Mouse (Mus musculus): ENCODE data around the gene Cyp2d34. TPM values are rescaled to one million over a fixed set of nuclear protein-coding genes. Genes with fewer than 3 reads are reported as not detected.

Cyp2d34 gene
- not detected in 2 replicates for polyA plus RNA-seq (2016; fragmentation: Nextera tagmentation; extraction: Ambion mirVana)

DNA sequence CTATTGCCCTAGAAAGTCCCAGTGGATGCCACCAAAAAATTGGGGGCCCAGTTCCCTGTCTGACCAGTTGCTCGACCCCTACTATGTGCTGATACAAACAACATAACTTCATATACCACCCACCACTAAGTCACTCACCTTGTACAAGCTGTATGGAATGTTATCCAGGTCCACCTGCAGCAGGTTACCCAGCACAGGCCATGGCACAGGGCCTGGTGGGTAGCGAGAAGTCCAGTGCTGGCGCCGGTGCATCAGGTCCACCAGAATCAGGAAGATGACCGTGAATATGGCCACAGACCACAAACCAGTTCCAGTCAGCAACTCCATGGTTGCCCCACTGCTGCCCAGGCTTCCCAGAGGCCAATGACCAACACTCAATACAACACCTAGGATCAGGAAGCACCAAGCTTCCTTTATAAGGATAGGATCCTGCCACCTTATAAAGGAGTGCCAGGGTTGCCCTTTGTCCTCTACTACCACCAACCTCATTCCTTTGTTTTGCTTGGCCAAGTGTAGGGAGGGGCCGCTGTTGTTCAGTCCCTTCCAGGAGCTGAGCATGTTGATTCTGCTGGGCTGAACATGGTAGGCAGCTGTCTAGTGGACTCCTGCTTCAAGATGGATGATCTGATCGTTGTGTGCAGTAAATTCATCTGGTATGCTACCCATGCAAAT is at the start of gene Cyp2d34:
Gene Cyp2d34, minus strand, starts transcription at position 416 of the 672 bp plus-strand sequence.
- H3K27me3 ChIP-seq: no peaks in the 10 kb centered on the region
- no peaks in the 10 kb centered on the region for H3K9me3 ChIP-seq (replicated peaks)
- no peak within 1 kb of the TSS for H3K9ac ChIP-seq
- no peak for ATAC-seq (ENCODE audit: low FRiP score)
- H3K4me2 ChIP-seq (replicated peaks): no peak within 1 kb of the TSS
- H3K36me3 ChIP-seq: no peaks in the 10 kb centered on the region
- H3K4me3 ChIP-seq: no peak within 1 kb of the TSS
- no peaks in the 10 kb centered on the region for H3K4me1 ChIP-seq
- 91% methylated on average over 7 of the region's 7 CpGs for WGBS
- H3K27ac ChIP-seq: no peak within 1 kb of the TSS

DNA sequence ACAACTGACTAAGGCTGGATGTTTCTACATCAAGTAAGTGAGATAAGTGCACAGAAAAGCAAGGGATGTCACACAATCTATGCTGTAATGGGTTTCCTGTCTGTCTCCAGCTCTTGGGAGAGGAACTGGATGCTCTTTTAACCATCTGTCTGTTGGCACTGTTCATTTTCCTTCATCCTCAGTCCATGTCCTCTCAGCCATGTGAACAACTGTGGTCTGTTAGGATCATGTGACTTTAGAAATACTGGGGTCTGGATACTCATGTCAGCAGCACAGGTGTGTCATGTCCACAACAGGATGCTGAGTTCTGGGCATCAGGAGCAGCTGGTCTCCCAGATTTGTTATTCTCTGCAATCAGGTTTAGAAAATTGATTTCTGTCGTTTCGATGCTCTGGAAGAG is 35.6 kb upstream of the Cyp2d34 start:
- H3K27me3 ChIP-seq: no peaks in the 10 kb centered on the region
- H3K36me3 ChIP-seq: no peaks in the 10 kb centered on the region
- H3K4me1 ChIP-seq: no peaks in the 10 kb centered on the region
- H3K9me3 ChIP-seq (replicated peaks): no peaks in the 10 kb centered on the region
- no peak overlapping the region for H3K4me2 ChIP-seq (replicated peaks)
- ATAC-seq (ENCODE audit: low FRiP score): no peak
- 79% methylated on average over 2 of the region's 2 CpGs for WGBS
- no peak overlapping the region for H3K27ac ChIP-seq
- H3K4me3 ChIP-seq: no peak overlapping the region
- no peak overlapping the region for H3K9ac ChIP-seq

DNA sequence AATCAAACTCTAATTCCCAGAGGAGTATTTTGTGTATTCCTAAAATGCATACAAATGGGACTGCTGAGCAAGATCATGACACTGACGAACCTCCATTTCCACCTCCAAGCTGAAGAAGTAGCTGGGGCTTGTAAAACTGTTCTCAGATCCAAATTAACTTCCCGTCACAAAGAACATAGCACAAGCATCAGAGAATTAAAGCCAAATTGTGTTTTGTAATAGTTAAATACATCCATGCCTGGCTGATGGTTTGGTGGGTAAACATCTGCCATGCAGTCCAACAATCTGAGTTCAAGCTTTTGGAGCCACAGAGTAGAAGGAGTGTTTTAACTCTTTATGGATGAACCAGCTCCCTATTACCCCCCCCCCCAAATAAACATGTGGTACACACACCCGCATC is 23.6 kb upstream of the Cyp2d34 start:
- H3K36me3 ChIP-seq: no peaks in the 10 kb centered on the region
- WGBS: 83% methylated on average over 3 of the region's 3 CpGs
- H3K27ac ChIP-seq: no peak overlapping the region
- H3K9ac ChIP-seq: no peak overlapping the region
- no peak overlapping the region for H3K4me3 ChIP-seq
- no peaks in the 10 kb centered on the region for H3K9me3 ChIP-seq (replicated peaks)
- no peaks in the 10 kb centered on the region for H3K27me3 ChIP-seq
- ATAC-seq (ENCODE audit: low FRiP score): no peak
- no peaks in the 10 kb centered on the region for H3K4me1 ChIP-seq
- no peak overlapping the region for H3K4me2 ChIP-seq (replicated peaks)

DNA sequence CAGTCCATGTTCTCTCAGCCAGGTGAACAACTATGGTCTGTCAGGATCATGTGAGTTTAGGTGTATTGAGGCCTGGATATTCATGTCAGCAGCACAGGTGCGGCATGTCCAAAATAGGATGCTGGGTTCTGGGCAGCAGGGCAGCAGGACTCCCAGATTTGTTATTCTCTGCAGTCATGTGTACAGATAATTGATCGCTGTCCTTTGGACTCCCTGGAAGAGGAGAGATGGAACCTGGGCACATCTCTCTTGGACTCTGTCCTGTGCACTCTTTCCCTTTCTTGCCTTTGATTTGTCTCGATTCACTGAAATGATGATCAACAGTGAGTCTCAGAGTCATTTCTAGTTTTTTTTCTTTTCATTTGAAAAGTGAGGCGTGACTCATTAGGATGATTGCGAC is 23.0 kb upstream of the Cyp2d34 start:
- no peaks in the 10 kb centered on the region for H3K4me1 ChIP-seq
- 93% methylated on average over 5 of the region's 5 CpGs for WGBS
- H3K4me3 ChIP-seq: no peak overlapping the region
- H3K9ac ChIP-seq: no peak overlapping the region
- H3K9me3 ChIP-seq (replicated peaks): no peaks in the 10 kb centered on the region
- H3K27ac ChIP-seq: no peak overlapping the region
- no peak overlapping the region for H3K4me2 ChIP-seq (replicated peaks)
- no peaks in the 10 kb centered on the region for H3K27me3 ChIP-seq
- H3K36me3 ChIP-seq: no peaks in the 10 kb centered on the region
- ATAC-seq (ENCODE audit: low FRiP score): no peak

DNA sequence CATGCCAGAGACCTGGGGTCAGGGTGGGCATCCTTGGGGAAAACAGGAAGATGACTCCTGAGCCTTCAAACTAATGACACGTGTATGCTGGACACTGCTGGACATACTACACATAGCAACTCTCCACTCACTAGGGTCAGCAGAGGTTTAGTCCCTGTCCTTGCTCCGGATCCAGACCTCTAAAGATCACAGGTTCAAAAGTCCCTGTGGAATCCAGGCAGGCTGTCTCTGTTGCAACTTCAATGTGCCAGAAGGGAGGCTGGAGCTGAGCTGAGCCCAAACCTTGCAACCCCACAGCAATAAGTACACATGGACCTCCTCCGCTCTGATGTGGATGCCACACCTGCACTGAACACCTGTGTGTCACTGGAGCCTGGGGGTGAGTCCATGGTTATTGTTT is 22.0 kb upstream of the Cyp2d34 start:
- no peak overlapping the region for H3K4me3 ChIP-seq
- no peak for ATAC-seq (ENCODE audit: low FRiP score)
- no peaks in the 10 kb centered on the region for H3K27me3 ChIP-seq
- H3K4me1 ChIP-seq: no peaks in the 10 kb centered on the region
- no peak overlapping the region for H3K4me2 ChIP-seq (replicated peaks)
- no peaks in the 10 kb centered on the region for H3K36me3 ChIP-seq
- 90% methylated on average over 3 of the region's 3 CpGs for WGBS
- no peak overlapping the region for H3K9ac ChIP-seq
- H3K27ac ChIP-seq: no peak overlapping the region
- no peaks in the 10 kb centered on the region for H3K9me3 ChIP-seq (replicated peaks)

DNA sequence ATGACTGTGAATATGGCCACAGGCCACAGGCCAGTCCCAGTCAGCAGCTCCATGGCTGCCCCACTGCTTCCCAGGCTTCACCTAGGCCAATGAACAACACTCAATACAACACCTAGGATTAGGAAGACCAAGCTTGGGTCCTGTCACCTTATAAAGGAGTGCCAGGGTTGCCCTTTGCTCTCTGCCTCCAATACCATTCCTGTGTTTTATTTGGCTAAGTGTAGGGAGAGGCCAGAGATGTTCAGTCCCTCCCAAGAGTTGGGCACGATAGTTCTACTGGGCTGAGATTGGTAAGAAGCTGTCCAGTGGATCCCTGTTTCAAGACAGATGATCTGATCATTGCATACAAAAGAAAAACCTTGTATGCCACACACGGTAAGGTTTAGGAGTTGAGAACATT is 21.2 kb upstream of the Cyp2d34 start:
- Histone ChIP-seq H3K4me1 (no peaks in the 10 kb centered on the region), H3K27me3 (no peaks in the 10 kb centered on the region), H3K27ac (no peak overlapping the region), H3K36me3 (no peaks in the 10 kb centered on the region), H3K4me2 (replicated peaks) (no peak overlapping the region), H3K9ac (no peak overlapping the region), H3K4me3 (no peak overlapping the region), H3K9me3 (replicated peaks) (no peaks in the 10 kb centered on the region)
- 89% methylated on average over 2 of the region's 2 CpGs for WGBS
- ATAC-seq (ENCODE audit: low FRiP score): no peak

DNA sequence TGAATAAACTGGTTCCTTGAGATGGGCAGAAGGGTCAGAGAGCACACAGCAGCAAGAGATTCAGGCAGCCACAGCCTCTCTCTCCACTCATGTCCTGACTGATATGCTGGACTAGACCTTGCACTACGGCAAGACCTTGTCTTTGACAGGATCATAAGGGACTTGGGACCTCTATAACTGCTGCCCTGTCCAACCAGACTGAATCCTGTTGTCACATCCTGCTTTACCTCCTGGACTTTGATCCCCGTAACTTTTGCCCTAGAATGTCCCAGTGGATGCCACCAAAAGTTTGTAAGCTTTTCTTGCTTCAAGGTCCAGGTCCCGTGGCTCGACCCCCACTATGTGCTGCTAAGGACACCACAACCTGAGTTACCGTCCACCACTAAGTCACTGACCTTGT is 20.6 kb upstream of the Cyp2d34 start:
- Histone ChIP-seq H3K9me3 (replicated peaks) (no peaks in the 10 kb centered on the region), H3K4me3 (no peak overlapping the region), H3K27me3 (no peaks in the 10 kb centered on the region), H3K4me1 (0 out of 2 replicates have a peak, but pooled peaks cover 3% of the 10 kb centered on the region), H3K4me2 (replicated peaks) (no peak overlapping the region), H3K36me3 (no peaks in the 10 kb centered on the region), H3K27ac (no peak overlapping the region), H3K9ac (no peak overlapping the region)
- no peak for ATAC-seq (ENCODE audit: low FRiP score)
- WGBS: 80% methylated on average over 5 of the region's 5 CpGs

DNA sequence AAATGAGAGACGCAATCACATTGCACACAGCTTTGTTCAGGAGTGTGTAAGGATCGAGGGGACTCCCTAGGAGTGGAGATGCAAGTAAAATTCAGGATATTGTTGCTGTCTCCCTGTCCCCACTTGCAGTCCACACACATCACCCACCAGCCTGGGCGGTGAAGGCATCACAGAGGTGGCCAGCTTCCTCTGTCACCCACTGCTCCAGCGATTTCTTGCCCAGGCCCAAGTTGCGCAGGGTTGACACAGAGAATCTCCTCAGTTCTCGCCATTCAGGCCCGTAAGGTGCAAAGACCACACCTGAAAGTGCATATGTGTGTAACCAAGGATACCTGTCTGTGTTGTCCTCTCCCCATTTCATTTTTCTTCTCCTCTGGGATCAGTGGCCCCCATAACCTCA is 19.5 kb upstream of the Cyp2d34 start:
- H3K9ac ChIP-seq: no peak overlapping the region
- 95% methylated on average over 7 of the region's 7 CpGs for WGBS
- H3K36me3 ChIP-seq: no peaks in the 10 kb centered on the region
- no peak overlapping the region for H3K4me2 ChIP-seq (replicated peaks)
- no peaks in the 10 kb centered on the region for H3K9me3 ChIP-seq (replicated peaks)
- H3K27me3 ChIP-seq: no peaks in the 10 kb centered on the region
- 0 out of 2 replicates have a peak, but pooled peaks cover 3% of the 10 kb centered on the region for H3K4me1 ChIP-seq
- no peak overlapping the region for H3K4me3 ChIP-seq
- H3K27ac ChIP-seq: no peak overlapping the region
- ATAC-seq (ENCODE audit: low FRiP score): no peak

DNA sequence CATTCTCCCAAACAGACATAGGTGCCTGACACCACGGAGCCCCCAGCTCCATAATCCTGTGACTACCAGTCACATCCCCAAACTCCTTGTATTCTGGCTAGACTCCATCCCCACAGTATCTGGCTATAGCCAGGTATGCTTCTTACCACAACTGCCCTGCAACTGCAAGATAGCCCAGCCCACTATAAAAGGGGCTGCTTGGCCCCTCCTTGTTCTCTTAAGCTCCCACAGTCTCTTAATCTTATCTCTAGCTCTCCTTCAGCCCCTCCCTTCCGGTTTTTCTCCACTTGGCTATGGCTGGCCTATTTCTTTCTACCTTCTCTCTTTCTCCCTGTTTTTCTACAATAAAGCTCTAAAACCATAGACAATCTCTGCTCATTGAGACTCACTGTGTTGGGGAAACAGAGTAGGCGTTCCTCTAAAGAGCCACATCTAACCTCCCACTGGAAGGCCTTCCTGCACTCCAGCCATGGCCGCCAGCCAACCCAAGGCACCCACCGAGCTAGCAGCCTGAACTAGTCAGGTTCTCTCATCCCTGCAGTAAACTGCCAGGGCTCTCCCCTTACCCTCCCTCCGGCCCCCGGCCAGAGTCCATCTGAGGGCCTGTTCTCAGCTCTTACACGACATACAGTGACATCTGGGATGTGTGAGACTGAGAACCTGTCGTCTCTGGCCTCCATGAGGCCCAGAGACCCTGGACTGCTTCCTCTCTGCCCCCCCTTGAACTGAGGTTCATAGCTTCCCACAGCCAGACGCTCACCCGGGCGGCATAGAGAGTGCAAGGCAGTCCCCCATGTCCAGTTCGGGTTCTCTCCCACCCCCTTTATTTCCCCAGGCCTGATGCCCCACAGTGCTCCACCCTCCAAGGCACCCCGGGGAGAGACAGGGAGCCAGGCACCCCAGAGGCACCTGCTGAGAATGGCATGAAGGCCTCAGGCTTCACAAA is 16.7 kb upstream of the Cyp2d34 start:
- H3K4me2 ChIP-seq (replicated peaks): no peak overlapping the region
- H3K4me3 ChIP-seq: no peak overlapping the region
- 84% methylated on average over 14 of the region's 14 CpGs for WGBS

DNA sequence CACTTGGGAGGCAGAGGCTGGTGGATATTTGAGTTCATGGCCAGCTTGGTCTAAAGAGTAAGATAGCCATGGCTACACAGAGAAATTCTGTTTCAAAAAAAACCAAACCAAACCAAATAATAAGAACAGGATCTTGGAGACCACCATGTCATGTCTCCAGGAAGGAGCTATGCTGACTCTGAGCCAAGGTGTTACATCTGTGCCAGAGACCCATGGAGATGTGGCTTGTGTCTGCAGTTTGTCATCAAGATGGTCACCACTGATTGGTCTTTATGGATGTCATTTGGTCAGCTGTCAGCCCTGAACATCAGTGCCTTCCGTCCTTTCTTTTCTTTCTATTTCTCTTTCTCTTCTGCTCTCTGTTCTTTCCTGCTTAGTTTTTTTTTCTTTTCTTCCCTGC is 14.2 kb upstream of the Cyp2d34 start:
- no peak for ATAC-seq (ENCODE audit: low FRiP score)
- H3K4me3 ChIP-seq: no peak overlapping the region

More for the DNA sequence above, 16.7 kb upstream of the Cyp2d34 start:
- H3K27ac ChIP-seq: no peak overlapping the region
- H3K4me1 ChIP-seq: 0 out of 2 replicates have a peak, but pooled peaks cover 3% of the 10 kb centered on the region
- H3K36me3 ChIP-seq: no peaks in the 10 kb centered on the region
- no peaks in the 10 kb centered on the region for H3K27me3 ChIP-seq
- ATAC-seq (ENCODE audit: low FRiP score): no peak
- no peaks in the 10 kb centered on the region for H3K9me3 ChIP-seq (replicated peaks)
- H3K9ac ChIP-seq: no peak overlapping the region

DNA sequence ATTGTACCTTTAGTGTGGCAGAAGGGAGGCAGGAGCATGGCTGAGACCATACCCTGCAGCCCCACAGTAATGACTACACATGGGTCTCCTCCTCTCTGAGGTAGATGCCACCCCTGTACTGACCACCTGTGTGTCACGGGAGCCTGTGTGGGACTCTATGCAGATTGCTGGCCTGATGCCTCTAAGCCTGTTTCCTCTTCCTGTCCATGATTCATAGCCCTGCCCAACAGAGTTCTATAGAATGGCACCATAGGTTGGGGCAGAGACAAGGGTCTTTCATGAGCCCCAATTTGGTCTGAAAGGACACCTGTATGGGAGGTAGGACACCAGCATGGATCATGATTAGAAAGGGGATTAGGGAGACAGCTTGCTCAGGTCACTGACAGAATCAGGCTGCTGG is 1.2 kb upstream of the Cyp2d34 start:
- Histone ChIP-seq H3K9me3 (replicated peaks) (no peaks in the 10 kb centered on the region), H3K4me3 (no peak overlapping the region), H3K4me2 (replicated peaks) (no peak overlapping the region), H3K27me3 (no peaks in the 10 kb centered on the region), H3K9ac (no peak overlapping the region), H3K27ac (no peak overlapping the region), H3K4me1 (no peaks in the 10 kb centered on the region), H3K36me3 (no peaks in the 10 kb centered on the region)
- WGBS: 69% methylated on average over 1 of the region's 1 CpGs
- no peak for ATAC-seq (ENCODE audit: low FRiP score)

More for the DNA sequence above, 14.2 kb upstream of the Cyp2d34 start:
- no peak overlapping the region for H3K9ac ChIP-seq
- H3K9me3 ChIP-seq (replicated peaks): no peaks in the 10 kb centered on the region
- H3K27me3 ChIP-seq: no peaks in the 10 kb centered on the region
- H3K4me1 ChIP-seq: 0 out of 2 replicates have a peak, but pooled peaks cover 3% of the 10 kb centered on the region
- no peak overlapping the region for H3K27ac ChIP-seq
- no peaks in the 10 kb centered on the region for H3K36me3 ChIP-seq
- H3K4me2 ChIP-seq (replicated peaks): no peak overlapping the region
- 71% methylated on average over 1 of the region's 1 CpGs for whole genome bisulfite sequencing

DNA sequence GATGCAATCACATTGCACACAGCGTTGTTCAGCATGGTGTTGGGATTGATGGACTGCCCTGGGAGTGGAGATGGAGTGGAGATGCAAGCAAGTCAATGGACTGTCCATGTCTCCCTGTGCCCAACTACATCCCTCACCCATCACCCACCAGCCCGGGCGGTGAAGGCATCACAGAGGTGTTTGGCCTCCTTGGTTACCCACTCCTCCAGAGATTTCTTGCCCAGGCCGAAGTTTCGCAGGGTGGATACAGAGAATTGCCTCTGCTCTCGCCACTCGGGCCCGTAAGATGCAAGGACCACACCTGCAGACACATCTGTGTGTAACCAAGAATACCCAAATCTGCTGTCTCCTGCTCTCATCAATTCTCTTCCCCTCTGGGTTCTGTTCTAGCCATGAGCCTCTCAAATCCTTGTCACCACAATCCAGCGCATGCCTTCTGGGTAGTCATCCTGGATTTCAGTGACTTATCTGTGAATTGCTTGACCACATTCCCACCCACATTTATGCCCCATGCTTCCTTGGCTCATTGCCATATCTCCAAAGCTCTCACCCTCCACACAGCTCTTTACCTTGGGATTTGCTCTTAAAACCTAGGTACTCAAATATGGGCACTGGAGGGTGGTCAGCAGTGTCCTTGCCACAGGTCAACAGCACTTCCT is 2.3 kb downstream of the Cyp2d34 start:
- Histone ChIP-seq H3K4me1 (no peaks in the 10 kb centered on the region), H3K9ac (no peak overlapping the region), H3K27ac (no peak overlapping the region), H3K27me3 (no peaks in the 10 kb centered on the region), H3K4me3 (no peak overlapping the region), H3K4me2 (replicated peaks) (no peak overlapping the region), H3K36me3 (no peaks in the 10 kb centered on the region), H3K9me3 (replicated peaks) (no peaks in the 10 kb centered on the region)
- 93% methylated on average over 9 of the region's 9 CpGs for WGBS
- no peak for ATAC-seq (ENCODE audit: low FRiP score)

Measured in hindbrain, embryonic 12.5 days (tissue).